Comparison of ENCODE assay signal across 8 mouse cellular contexts in genomic region chr2:32962875-32963220, GRCm38 (mm10). TPM values are rescaled to one million over a fixed set of nuclear protein-coding genes. Genes with fewer than 3 reads are reported as not detected.
DNase-seq lines count a peak whose midpoint lies in the region; ATAC-seq lines count a peak whose summit lies in the region.

No protein-coding gene starts in this region.

- H3K9ac ChIP-seq in forebrain, embryonic 16.5 days (replicated peaks; ENCODE audit: low read depth, low read length) = peak overlapping the region; percentile 85

- H3K4me3 ChIP-seq in erythroblast, embryonic 14.5 days (replicated peaks) = peak overlapping the region; percentile 75
- H3K4me3 ChIP-seq in forebrain, embryonic 16.5 days (replicated peaks; ENCODE audit: low read length) = peak overlapping the region; percentile 78
- peak overlapping the region; percentile 82 for H3K4me3 ChIP-seq in midbrain, embryonic 10.5 days

- no peaks in the 10 kb centered on the region for H3K27me3 ChIP-seq in erythroblast, embryonic 14.5 days (ENCODE audit: control insufficient read depth)
- no peaks in the 10 kb centered on the region for H3K27me3 ChIP-seq in forebrain, embryonic 16.5 days (replicated peaks; ENCODE audit: control insufficient read depth, insufficient read depth, low read length)
- no peaks in the 10 kb centered on the region for H3K27me3 ChIP-seq in midbrain, embryonic 10.5 days (ENCODE audit: low read depth, poor library complexity, severe bottlenecking)

- peak overlapping the region; percentile 93 for H3K4me2 ChIP-seq in forebrain, embryonic 16.5 days (ENCODE audit: low read length)

- DNase-seq in CD4-positive, CD25-positive, alpha-beta regulatory T cell, adult 2 months (ENCODE audit: low read depth, low spot score) = peak; percentile 63
- no peak for DNase-seq in midbrain, embryonic 10.5 days (ENCODE audit: low spot score)
- no peak for DNase-seq in right cerebral cortex, postnatal 4 days
- no peak for DNase-seq in adrenal gland, postnatal 4 days (ENCODE audit: low spot score in 2 of 2)

- H3K9me3 ChIP-seq in erythroblast, embryonic 14.5 days (ENCODE audit: control insufficient read depth, low read length) = no peaks in the 10 kb centered on the region
- no peaks in the 10 kb centered on the region for H3K9me3 ChIP-seq in forebrain, embryonic 16.5 days (ENCODE audit: control insufficient read depth, low read length)
- H3K9me3 ChIP-seq in midbrain, embryonic 10.5 days (replicated peaks) = no peaks in the 10 kb centered on the region

- ATAC-seq in erythroblast, adult 5-6 weeks (replicated peaks; ENCODE audit: low FRiP score, poor library complexity, severe bottlenecking) = no peak
- ATAC-seq in forebrain, embryonic 16.5 days = no peak
- ATAC-seq in frontal cortex, adult (ENCODE audit: low TSS enrichment) = no peak

- peaks cover 32% of the 10 kb centered on the region for H3K36me3 ChIP-seq in erythroblast, embryonic 14.5 days (ENCODE audit: control insufficient read depth)
- peaks cover 13% of the 10 kb centered on the region for H3K36me3 ChIP-seq in forebrain, embryonic 16.5 days (ENCODE audit: control insufficient read depth, insufficient read depth)
- H3K36me3 ChIP-seq in midbrain, embryonic 10.5 days = peaks cover 36% of the 10 kb centered on the region

- no peak overlapping the region for H3K27ac ChIP-seq in forebrain, embryonic 16.5 days (ENCODE audit: low read length)
- H3K27ac ChIP-seq in midbrain, embryonic 10.5 days (replicated peaks) = peak overlapping the region; percentile 92

- WGBS in forebrain, embryonic 16.5 days = 9% methylated on average over 9 of the region's 9 CpGs
- 8% methylated on average over 9 of the region's 9 CpGs for WGBS in midbrain, embryonic 10.5 days

- H3K4me1 ChIP-seq in erythroblast, embryonic 14.5 days (ENCODE audit: control insufficient read depth) = peaks cover 74% of the 10 kb centered on the region
- peaks cover 41% of the 10 kb centered on the region for H3K4me1 ChIP-seq in forebrain, embryonic 16.5 days (replicated peaks; ENCODE audit: control insufficient read depth, insufficient read depth, low read length)
- peaks cover 65% of the 10 kb centered on the region for H3K4me1 ChIP-seq in midbrain, embryonic 10.5 days

RNA-seq across cellular contexts. Expression of gene Lrsam1, which starts 1.4 kb away (rescaled TPM):
- polyA plus RNA-seq in erythroblast, embryonic 14.5 days (2012) = 0.18 and 0.20 TPM in 2 replicates
- 3.1 and 6.5 TPM in 2 replicates for total RNA-seq in erythroblast, adult 5-6 weeks (2015; ENCODE audit: low replicate concordance)
- total RNA-seq in erythroblast, adult 5-6 weeks (2017; ENCODE audit: low replicate concordance) = 1.7 and 3.5 TPM in 2 replicates
- 18.1 and 21.9 TPM in 2 replicates for polyA plus RNA-seq in forebrain, embryonic 16.5 days (2015; fragmentation: Nextera tagmentation; extraction: Ambion mirVana)
- 9.8 and 12.9 TPM in 2 replicates for polyA plus RNA-seq in midbrain, embryonic 10.5 days (2016; fragmentation: Nextera tagmentation; extraction: Ambion mirVana)
- total RNA-seq in adrenal gland, postnatal 4 days (2021) = 10 to 100 TPM; 23.7 to 26.5 TPM

RNA-seq across cellular contexts. Expression of gene Rpl12, which starts 1.5 kb away (rescaled TPM):
- polyA plus RNA-seq in erythroblast, embryonic 14.5 days (2012) = 157 and 173 TPM in 2 replicates
- 305 and 430 TPM in 2 replicates for total RNA-seq in erythroblast, adult 5-6 weeks (2015; ENCODE audit: low replicate concordance)
- 287 and 320 TPM in 2 replicates for total RNA-seq in erythroblast, adult 5-6 weeks (2017; ENCODE audit: low replicate concordance)
- polyA plus RNA-seq in forebrain, embryonic 16.5 days (2015; fragmentation: Nextera tagmentation; extraction: Ambion mirVana) = 101 and 105 TPM in 2 replicates
- polyA plus RNA-seq in midbrain, embryonic 10.5 days (2016; fragmentation: Nextera tagmentation; extraction: Ambion mirVana) = 144 and 172 TPM in 2 replicates
- 100 to 1,000 TPM; 274 to 283 TPM for total RNA-seq in adrenal gland, postnatal 4 days (2021)

RNA-seq across cellular contexts. Expression of gene Slc2a8, which starts 19.0 kb away (rescaled TPM):
- 4.3 and 7.0 TPM in 2 replicates for polyA plus RNA-seq in erythroblast, embryonic 14.5 days (2012)
- total RNA-seq in erythroblast, adult 5-6 weeks (2015; ENCODE audit: low replicate concordance) = 1.2 and 2.3 TPM in 2 replicates
- 0.34 and 0.98 TPM in 2 replicates for total RNA-seq in erythroblast, adult 5-6 weeks (2017; ENCODE audit: low replicate concordance)
- 23.9 and 24.0 TPM in 2 replicates for polyA plus RNA-seq in forebrain, embryonic 16.5 days (2015; fragmentation: Nextera tagmentation; extraction: Ambion mirVana)
- polyA plus RNA-seq in midbrain, embryonic 10.5 days (2016; fragmentation: Nextera tagmentation; extraction: Ambion mirVana) = 19.5 and 23.3 TPM in 2 replicates
- total RNA-seq in adrenal gland, postnatal 4 days (2021) = 10 to 100 TPM; 19.7 to 20.4 TPM
